Mouse (Mus musculus) frontal cortex, adult 2 months (tissue): ENCODE measurements at regions not wholly inside any gene's neighbourhood (a gene's known extent, or its start where the extent isn't known, plus 50 kb on each side); places are given as distances from the start of the nearest gene placed in this dataset.

Experiments
- DNase-seq, 2 experiments: peaks; one replicate each; pipeline ENCODE4 v3.0.0; 2022; ENCODE audit warnings: low spot score in 1 of 2; ENCODE audit errors: extremely low spot score in 1 of 2

DNA sequence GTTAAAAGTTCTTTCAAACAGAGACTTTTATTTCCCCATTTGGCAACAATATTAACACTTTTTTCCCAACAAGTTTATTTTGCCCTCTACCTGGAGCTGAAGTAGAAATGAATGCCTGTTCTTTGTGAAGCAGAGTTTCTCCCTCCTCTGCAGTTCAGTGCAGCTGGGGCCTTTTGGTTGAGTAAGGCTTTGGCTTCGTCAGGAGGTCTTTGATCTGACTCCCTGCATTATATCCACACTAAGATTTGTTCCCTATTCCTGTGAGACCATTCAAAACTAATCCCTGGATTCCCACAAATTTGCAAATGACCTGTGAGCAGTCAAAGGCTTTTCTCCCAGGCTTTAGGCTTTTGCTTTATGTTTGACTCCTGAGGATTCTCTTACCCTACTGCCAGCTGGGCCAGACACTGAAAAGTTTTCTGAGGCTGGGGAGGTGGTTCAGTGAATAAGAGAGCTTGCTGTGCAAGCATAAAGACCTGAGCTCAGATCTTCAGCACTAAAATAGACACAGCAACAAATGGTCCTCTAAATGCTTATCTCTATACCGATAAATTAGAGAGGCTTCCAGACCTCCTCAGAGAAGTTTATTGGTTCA, 323.5 kb upstream of the 2610301B20Rik start:
- DNase-seq: no peak

GRCm38 (mm10) chr4:10553724-10554123, 320.6 kb upstream of the 2610301B20Rik start:
- DNase-seq: no peak

- DNase-seq: no peak
Measured at GRCm38 (mm10) chr4:10560078-10560477, 314.2 kb upstream of the 2610301B20Rik start.

DNA sequence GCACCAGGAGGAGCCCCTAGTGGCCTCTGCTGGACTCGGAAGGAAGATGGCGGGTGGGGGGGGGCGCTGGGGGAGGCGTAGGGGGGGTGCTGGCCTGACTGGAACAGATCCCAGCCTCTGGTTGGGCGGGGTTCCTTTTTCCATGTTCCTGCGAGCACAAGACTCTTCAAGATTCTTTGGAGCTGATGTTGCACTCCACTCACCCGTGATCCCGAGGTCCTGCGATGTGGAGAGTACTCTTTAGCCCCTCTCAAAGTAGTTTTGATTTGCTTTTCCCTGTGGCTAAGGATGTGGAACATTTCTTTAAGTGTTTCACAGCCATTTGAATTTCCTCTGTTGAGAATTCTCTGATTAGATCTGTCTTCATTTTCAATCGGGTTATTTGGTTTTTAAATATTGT, 269.8 kb upstream of the 2610301B20Rik start:
- DNase-seq: no peak

GRCm38 (mm10) chr4:10607855-10608576, 266.3 kb upstream of the 2610301B20Rik start:
- no peak for DNase-seq

- no peak for DNase-seq
Measured at GRCm38 (mm10) chr4:10610784-10611183, 263.5 kb upstream of the 2610301B20Rik start.
